11 mouse cellular contexts compared by ENCODE assay signal in the genomic region with DNA sequence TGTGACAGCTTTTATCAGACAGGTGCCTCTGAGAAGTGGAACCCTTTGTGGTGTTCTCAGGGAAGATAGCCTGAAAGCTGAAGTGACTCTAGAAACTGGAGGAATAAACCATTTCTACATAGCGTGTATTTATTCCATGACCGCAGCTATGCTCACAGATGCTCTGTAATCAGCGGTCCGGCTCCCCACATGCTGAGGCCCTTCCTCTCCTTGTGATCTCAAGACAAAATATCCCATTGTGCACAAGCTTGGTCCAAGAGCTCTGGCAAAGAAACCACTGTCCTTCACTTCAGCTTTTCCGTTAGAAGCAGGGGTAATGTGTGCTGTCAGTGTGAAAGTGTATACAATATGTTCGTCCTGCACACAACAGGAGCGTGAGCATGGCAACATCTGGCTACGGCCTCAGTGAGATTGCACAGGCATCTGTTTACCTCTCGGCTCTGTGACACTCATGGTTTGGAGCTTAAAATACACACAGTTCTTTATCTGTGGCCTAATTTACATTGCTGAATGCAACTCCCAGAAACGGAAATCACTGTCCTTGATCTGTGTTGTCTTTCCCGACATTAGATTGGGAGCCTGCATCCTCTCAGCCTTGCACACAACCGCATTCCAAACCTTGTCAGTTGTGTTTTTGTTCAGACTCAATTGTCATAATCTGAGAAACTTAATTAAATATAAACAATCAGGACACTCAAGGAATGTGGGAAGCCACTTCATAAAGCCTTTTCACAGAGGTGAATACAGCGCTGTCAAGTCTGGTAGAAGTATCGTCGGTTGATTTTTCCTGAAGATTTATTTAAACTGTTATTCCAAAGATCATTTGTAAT.
A peak's percentile ranks its signal among the peaks of the same experiment; 100 is the strongest.
DNase-seq lines count a peak whose midpoint lies in the region; ATAC-seq and TF ChIP-seq lines count a peak whose summit lies in the region.
"Had no signal": no experiment of that assay in that cellular context is flagged by ENCODE, and none has a peak within 500 bp of the region (broad histone marks: within the 10 kb centered on the region; RNA-seq: fewer than 3 reads in every experiment).

No protein-coding gene starts in this region.

- no peak for TF ChIP-seq CTCF in stomach, postnatal 0 days (IDR thresholded peaks at IDR 0.05; ENCODE audit: low read depth)

- no peak for DNase-seq in heart, postnatal 25 days (ENCODE audit: low spot score)
- no peak for DNase-seq in stomach, postnatal 0 days (ENCODE audit: low spot score)
- no peak for DNase-seq in urinary bladder, postnatal 4 days (ENCODE audit: low spot score in 2 of 2)
- DNase-seq in layer of hippocampus, postnatal 14 days (ENCODE audit: low spot score in 2 of 2), result no peak
- DNase-seq: cerebellum, postnatal 25 days had no signal

- TF ChIP-seq EP300 in stomach, postnatal 0 days (optimal IDR thresholded peaks at IDR 0.05), result no peak

- H3K4me3 ChIP-seq in heart, embryonic 11.5 days (ENCODE audit: low read depth, low read length), result no peak overlapping the region
- no peak overlapping the region for H3K4me3 ChIP-seq in stomach, embryonic 14.5 days (ENCODE audit: low read depth, low read length)
- no peak overlapping the region for H3K4me3 ChIP-seq in stomach, postnatal 0 days (ENCODE audit: low read depth, low read length)
- no peak overlapping the region for H3K4me3 ChIP-seq in lung, embryonic 16.5 days (ENCODE audit: low read length)
- H3K4me3 ChIP-seq in stomach, embryonic 16.5 days (replicated peaks; ENCODE audit: low read length), result no peak overlapping the region
- H3K4me3 ChIP-seq: layer of hippocampus, adult 2 months had no signal

- no peak for ATAC-seq in heart, embryonic 11.5 days (replicated peaks; ENCODE audit: insufficient number of reproducible peaks, low FRiP score, low TSS enrichment)
- no peak for ATAC-seq in stomach, embryonic 14.5 days (ENCODE audit: insufficient number of reproducible peaks, insufficient read depth, low FRiP score, low read depth)
- ATAC-seq in stomach, postnatal 0 days (ENCODE audit: low FRiP score, low TSS enrichment), result no peak
- peak; percentile 70 for ATAC-seq in lung, embryonic 16.5 days (ENCODE audit: low read depth)
- ATAC-seq in stomach, embryonic 16.5 days (ENCODE audit: insufficient read depth, low FRiP score), result no peak

- 37% methylated on average over 15 of the region's 15 CpGs for WGBS in heart, embryonic 11.5 days (ENCODE audit: insufficient replicate concordance)
- WGBS in stomach, embryonic 14.5 days, result 42% methylated on average over 15 of the region's 15 CpGs
- 49% methylated on average over 15 of the region's 15 CpGs for WGBS in stomach, postnatal 0 days
- WGBS in lung, embryonic 16.5 days, result 24% methylated on average over 15 of the region's 15 CpGs
- 45% methylated on average over 15 of the region's 15 CpGs for WGBS in stomach, embryonic 16.5 days

- H3K9ac ChIP-seq in heart, embryonic 11.5 days (ENCODE audit: low read depth, low read length), result no peak overlapping the region; the same call in 1 of the 2 replicates
- H3K9ac ChIP-seq in stomach, embryonic 14.5 days (replicated peaks; ENCODE audit: low read depth, low read length), result no peak overlapping the region
- no peak overlapping the region for H3K9ac ChIP-seq in stomach, postnatal 0 days (ENCODE audit: low read length)
- H3K9ac ChIP-seq in lung, embryonic 16.5 days (ENCODE audit: low read length), result no peak overlapping the region
- H3K9ac ChIP-seq in stomach, embryonic 16.5 days (ENCODE audit: low read length), result no peak overlapping the region
- H3K9ac ChIP-seq: liver, embryonic 14.5 days had no signal

- H3K36me3 ChIP-seq in heart, embryonic 11.5 days (ENCODE audit: control insufficient read depth, insufficient read depth, low read length), result no peaks in the 10 kb centered on the region
- H3K36me3 ChIP-seq in stomach, embryonic 14.5 days (ENCODE audit: control insufficient read depth, insufficient read depth, low read length), result no peaks in the 10 kb centered on the region
- no peaks in the 10 kb centered on the region; the same call in 1 of the 2 replicates for H3K36me3 ChIP-seq in stomach, postnatal 0 days (ENCODE audit: control insufficient read depth, insufficient read depth, low read length)
- H3K36me3 ChIP-seq in lung, embryonic 16.5 days (ENCODE audit: control insufficient read depth, insufficient read depth, low read length), result no peaks in the 10 kb centered on the region
- no peaks in the 10 kb centered on the region for H3K36me3 ChIP-seq in stomach, embryonic 16.5 days (ENCODE audit: control insufficient read depth, insufficient read depth, low read length)

- peak overlapping the region; percentile 29; the same call in 1 of the 2 replicates for H3K4me2 ChIP-seq in heart, embryonic 11.5 days
- H3K4me2 ChIP-seq in stomach, embryonic 14.5 days (replicated peaks; ENCODE audit: low read depth, low read length), result no peak overlapping the region
- no peak overlapping the region for H3K4me2 ChIP-seq in stomach, postnatal 0 days (replicated peaks; ENCODE audit: low read depth)
- H3K4me2 ChIP-seq in lung, embryonic 16.5 days (ENCODE audit: low read depth, low read length), result no peak overlapping the region
- no peak overlapping the region for H3K4me2 ChIP-seq in stomach, embryonic 16.5 days (ENCODE audit: low read depth, low read length)

- peak overlapping the region; percentile 43; the same call in 1 of the 2 replicates for H3K27ac ChIP-seq in heart, embryonic 11.5 days (ENCODE audit: low read depth, low read length)
- 0 out of 2 replicates have a peak overlapping the region, but pooled peaks have one; percentile 27 for H3K27ac ChIP-seq in stomach, embryonic 14.5 days (ENCODE audit: low read length)
- H3K27ac ChIP-seq in stomach, postnatal 0 days (replicated peaks), result no peak overlapping the region
- H3K27ac ChIP-seq in lung, embryonic 16.5 days (ENCODE audit: low read length), result peak overlapping the region; percentile 79
- peak overlapping the region; percentile 26 for H3K27ac ChIP-seq in stomach, embryonic 16.5 days (ENCODE audit: low read length)
- H3K27ac ChIP-seq: layer of hippocampus, adult 2 months; liver, embryonic 14.5 days had no signal

- H3K9me3 ChIP-seq in heart, embryonic 11.5 days (replicated peaks; ENCODE audit: control insufficient read depth, low read length), result no peaks in the 10 kb centered on the region
- no peaks in the 10 kb centered on the region for H3K9me3 ChIP-seq in stomach, embryonic 14.5 days (ENCODE audit: control insufficient read depth, low read depth, low read length)
- H3K9me3 ChIP-seq in stomach, postnatal 0 days (ENCODE audit: control insufficient read depth, low read length), result no peaks in the 10 kb centered on the region
- H3K9me3 ChIP-seq in lung, embryonic 16.5 days (ENCODE audit: control insufficient read depth, low read length), result no peaks in the 10 kb centered on the region
- H3K9me3 ChIP-seq in stomach, embryonic 16.5 days (replicated peaks; ENCODE audit: control insufficient read depth, low read length), result no peaks in the 10 kb centered on the region

- H3K27me3 ChIP-seq in heart, embryonic 11.5 days (ENCODE audit: control insufficient read depth, insufficient read depth, low read length), result no peaks in the 10 kb centered on the region
- H3K27me3 ChIP-seq in stomach, embryonic 14.5 days (ENCODE audit: control insufficient read depth, insufficient read depth, low read length), result no peaks in the 10 kb centered on the region
- no peaks in the 10 kb centered on the region for H3K27me3 ChIP-seq in stomach, postnatal 0 days (ENCODE audit: control insufficient read depth, insufficient read depth, low read length)
- no peaks in the 10 kb centered on the region for H3K27me3 ChIP-seq in lung, embryonic 16.5 days (ENCODE audit: control insufficient read depth, insufficient read depth, low read depth, low read length)
- H3K27me3 ChIP-seq in stomach, embryonic 16.5 days (ENCODE audit: control insufficient read depth, insufficient read depth, low read length), result no peaks in the 10 kb centered on the region

- peaks cover 28% of the 10 kb centered on the region for H3K4me1 ChIP-seq in heart, embryonic 11.5 days (ENCODE audit: control insufficient read depth, insufficient read depth, low read length)
- peaks cover 7% of the 10 kb centered on the region; the same call in 1 of the 2 replicates for H3K4me1 ChIP-seq in stomach, embryonic 14.5 days (ENCODE audit: control insufficient read depth, insufficient read depth, low read length)
- no peaks in the 10 kb centered on the region for H3K4me1 ChIP-seq in stomach, postnatal 0 days (replicated peaks; ENCODE audit: control insufficient read depth, insufficient read depth)
- H3K4me1 ChIP-seq in lung, embryonic 16.5 days (replicated peaks; ENCODE audit: control insufficient read depth, insufficient read depth, low read length), result peaks cover 17% of the 10 kb centered on the region
- H3K4me1 ChIP-seq in stomach, embryonic 16.5 days (ENCODE audit: control insufficient read depth, insufficient read depth, low read length), result peaks cover 3% of the 10 kb centered on the region; the same call in 1 of the 2 replicates

- intact Hi-C loops in heart, postnatal 25 days (cut with DNase I), result no loop called here
